Comparison of ENCODE assay signal across 25 mouse cellular contexts in the genomic region with DNA sequence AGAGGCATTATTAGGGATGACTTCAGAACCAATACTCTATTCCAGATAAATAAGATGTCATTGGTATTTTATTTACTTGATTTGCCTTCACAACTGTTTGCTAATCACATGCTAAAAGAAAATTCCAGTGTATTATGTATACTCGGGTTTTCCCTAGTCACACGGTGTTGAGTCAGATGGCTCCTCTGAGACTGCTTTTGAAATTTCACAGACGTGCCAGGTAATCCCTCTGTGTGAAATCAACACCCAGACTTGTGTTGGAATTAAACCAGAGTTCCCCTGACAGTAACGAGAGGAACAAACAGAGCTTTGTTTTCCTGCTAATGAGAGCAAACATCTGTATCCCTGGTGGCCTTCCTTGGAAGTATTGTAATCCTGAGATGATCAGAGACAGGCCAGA.
"Had no signal": no experiment of that assay in that cellular context is flagged by ENCODE, and none has a peak within 500 bp of the region (broad histone marks: within the 10 kb centered on the region; RNA-seq: fewer than 3 reads in every experiment).

No protein-coding gene starts in this region.

- ATAC-seq: hindbrain, embryonic 16.5 days; inflammation-experienced regulatory T-cells, adult 6 months; intestine, embryonic 15.5 days; intestine, postnatal 0 days; liver, embryonic 12.5 days had no signal

- H3K4me1 ChIP-seq: heart, embryonic 13.5 days; heart, embryonic 15.5 days; intestine, embryonic 15.5 days; limb, embryonic 13.5 days; limb, embryonic 15.5 days; liver, embryonic 12.5 days had no signal

- H3K27me3 ChIP-seq: heart, embryonic 13.5 days; heart, embryonic 15.5 days; intestine, embryonic 15.5 days; limb, embryonic 13.5 days; limb, embryonic 15.5 days; liver, embryonic 12.5 days had no signal

- H3K9me3 ChIP-seq: heart, embryonic 13.5 days; heart, embryonic 15.5 days; intestine, embryonic 15.5 days; limb, embryonic 13.5 days; limb, embryonic 15.5 days; liver, embryonic 12.5 days had no signal

- H3K27ac ChIP-seq: heart, adult 2 months; heart, embryonic 13.5 days; heart, embryonic 15.5 days; hindbrain, embryonic 14.5 days; intestine, embryonic 15.5 days; layer of hippocampus, adult 2 months; limb, embryonic 13.5 days; limb, embryonic 15.5 days; liver, embryonic 12.5 days; liver, embryonic 14.5 days had no signal

- H3K4me2 ChIP-seq: heart, embryonic 11.5 days; heart, embryonic 13.5 days; heart, embryonic 15.5 days; hindbrain, embryonic 14.5 days; intestine, embryonic 15.5 days; limb, embryonic 13.5 days; limb, embryonic 15.5 days; liver, embryonic 12.5 days had no signal

- DNase-seq: gastrocnemius, postnatal 14 days; gastrocnemius, postnatal 36 days; heart, adult 11 months; heart, adult 2 months; heart, postnatal 14 days; heart, postnatal 36 days; kidney, adult 18-20 months; kidney, adult 8-10 months; kidney, postnatal 10 days; kidney, postnatal 25 days; kidney, postnatal 4 days; left cerebral cortex, postnatal 4 days had no signal

- H3K36me3 ChIP-seq: heart, embryonic 13.5 days; heart, embryonic 15.5 days; intestine, embryonic 15.5 days; limb, embryonic 13.5 days; limb, embryonic 15.5 days; liver, embryonic 12.5 days had no signal

- H3K9ac ChIP-seq: heart, embryonic 13.5 days; heart, embryonic 15.5 days; hindbrain, embryonic 14.5 days; intestine, embryonic 15.5 days; limb, embryonic 13.5 days; limb, embryonic 15.5 days; liver, embryonic 12.5 days; liver, embryonic 14.5 days had no signal

- H3K4me3 ChIP-seq: heart, adult 2 months; heart, embryonic 13.5 days; heart, embryonic 15.5 days; intestine, embryonic 15.5 days; layer of hippocampus, adult 2 months; limb, embryonic 13.5 days; limb, embryonic 15.5 days; liver, embryonic 12.5 days had no signal
